Mouse (Mus musculus) testis, adult 2 months (tissue): ENCODE results near the gene Esrrg. TPM values are rescaled to one million over a fixed set of nuclear protein-coding genes. Genes with fewer than 3 reads are reported as not detected.

Source experiments
- H3K27ac ChIP-seq: fragments of 200-500 bp; 2 replicates; pipeline ENCODE4 v1.5.1; 2012; ENCODE audit warnings: low read depth, low read length; ENCODE audit not compliant: control insufficient read depth, insufficient read depth
- H3K27me3 ChIP-seq: fragments of 200-500 bp; 2 replicates; pipeline ENCODE4 v1.6.1; 2012; ENCODE audit warnings: mild to moderate bottlenecking, low read length, moderate library complexity; ENCODE audit not compliant: control insufficient read depth, insufficient read depth
- H3K36me3 ChIP-seq: fragments of 200-500 bp; 2 replicates; pipeline ENCODE4 v1.6.1; 2012; ENCODE audit warnings: mild to moderate bottlenecking, low read length; ENCODE audit not compliant: control insufficient read depth, insufficient read depth
- H3K4me1 ChIP-seq: fragments of 200-500 bp; 2 replicates; pipeline ENCODE4 v1.6.1; 2012; ENCODE audit warnings: low read length; ENCODE audit not compliant: control insufficient read depth, insufficient read depth
- H3K4me3 ChIP-seq: fragments of 200-500 bp; 2 replicates; pipeline ENCODE4 v1.5.1; 2012; ENCODE audit warnings: low read depth, mild to moderate bottlenecking, low read length, moderate library complexity, mixed read lengths; ENCODE audit not compliant: control insufficient read depth
- CTCF ChIP-seq: fragments of 200-500 bp; IDR thresholded peaks from 2 replicates; pipeline ENCODE4 v1.5.1; 2012; ENCODE audit warnings: low read depth, mild to moderate bottlenecking, inconsistent platforms, low read length, moderate library complexity; ENCODE audit not compliant: control insufficient read depth, insufficient read depth, insufficient replicate concordance
- POLR2A ChIP-seq: fragments of 200-500 bp; IDR thresholded peaks from 2 replicates; pipeline ENCODE4 v1.6.1; 2012; ENCODE audit warnings: low read depth, mild to moderate bottlenecking, inconsistent platforms, low read length, moderate library complexity; ENCODE audit not compliant: control insufficient read depth
- polyA plus RNA-seq: library from polyadenylated mRNA; depleted of rRNA; stranded (reverse); fragments of >200 nt; gene quantifications from 2 replicates; pipeline ENCODE4 v1.2.3, GENCODE M21; 2012

Esrrg gene
- polyA plus RNA-seq, 1 experiment = 0.28 TPM

DNA sequence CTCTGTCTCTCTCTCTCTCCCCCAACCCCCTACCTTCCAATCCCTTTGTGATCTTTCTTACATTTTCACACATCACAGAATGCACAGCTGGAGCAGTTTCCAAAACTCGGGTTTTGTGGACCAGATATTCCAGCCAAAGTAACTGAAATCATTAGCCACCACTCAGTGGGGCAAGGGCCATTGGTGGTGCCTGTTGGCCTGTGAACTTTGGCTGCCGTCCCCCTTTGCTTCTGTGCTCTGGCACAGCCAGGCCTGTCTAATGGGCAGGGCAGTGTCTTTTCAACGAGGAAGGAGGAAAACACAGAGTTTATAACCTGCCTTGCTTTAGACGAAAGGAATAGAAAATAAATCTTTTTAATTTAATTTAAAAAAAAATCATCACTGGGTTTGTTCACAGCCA, 531.6 kb downstream of the Esrrg start:
- Histone ChIP-seq H3K4me1 (no peaks in the 10 kb centered on the region), H3K36me3 (no peaks in the 10 kb centered on the region), H3K27me3 (no peaks in the 10 kb centered on the region), H3K4me3 (no peak overlapping the region), H3K27ac (no peak overlapping the region)
- no peak for TF ChIP-seq POLR2A
- no peak for TF ChIP-seq CTCF

DNA sequence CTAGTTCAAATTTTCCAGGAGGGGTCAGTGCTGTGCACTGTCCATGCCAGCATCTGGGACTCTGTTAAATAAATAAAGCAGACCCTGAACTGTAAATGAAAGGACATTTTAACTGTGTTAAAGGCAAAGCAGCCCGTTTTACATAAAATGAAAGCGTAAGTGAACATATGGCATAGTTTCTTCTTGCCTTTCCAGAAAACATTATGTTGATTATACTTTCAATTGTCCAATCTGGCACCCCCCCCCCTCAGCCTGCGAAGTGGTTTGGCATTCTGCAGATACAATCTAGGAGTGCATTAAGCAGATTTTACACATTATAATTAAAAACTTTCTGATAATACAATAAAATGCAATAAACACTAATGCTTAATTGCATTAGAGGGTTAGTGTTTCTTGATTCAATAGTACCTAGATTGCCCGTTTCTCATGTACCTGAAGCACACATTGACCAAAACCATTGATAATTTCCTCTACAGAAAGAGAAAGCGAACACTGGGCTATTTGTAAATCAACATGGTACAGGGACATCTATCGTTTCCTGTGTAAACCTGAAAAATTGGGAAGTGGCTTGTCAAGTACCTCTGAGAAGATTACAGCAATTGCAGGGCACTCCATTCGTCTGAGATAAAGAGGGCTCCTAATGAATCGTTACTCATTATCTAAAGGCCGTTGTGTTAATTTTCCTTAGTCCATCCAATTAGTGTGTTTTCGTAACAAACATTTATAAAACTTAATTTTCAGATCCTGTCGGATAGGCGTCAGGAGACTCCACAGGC, 539.0 kb downstream of the Esrrg start:
- no peaks in the 10 kb centered on the region for H3K36me3 ChIP-seq
- no peak overlapping the region for H3K27ac ChIP-seq
- H3K4me1 ChIP-seq = no peaks in the 10 kb centered on the region
- no peaks in the 10 kb centered on the region for H3K27me3 ChIP-seq
- H3K4me3 ChIP-seq = no peak overlapping the region
- TF ChIP-seq POLR2A (no peak), CTCF (no peak)

DNA sequence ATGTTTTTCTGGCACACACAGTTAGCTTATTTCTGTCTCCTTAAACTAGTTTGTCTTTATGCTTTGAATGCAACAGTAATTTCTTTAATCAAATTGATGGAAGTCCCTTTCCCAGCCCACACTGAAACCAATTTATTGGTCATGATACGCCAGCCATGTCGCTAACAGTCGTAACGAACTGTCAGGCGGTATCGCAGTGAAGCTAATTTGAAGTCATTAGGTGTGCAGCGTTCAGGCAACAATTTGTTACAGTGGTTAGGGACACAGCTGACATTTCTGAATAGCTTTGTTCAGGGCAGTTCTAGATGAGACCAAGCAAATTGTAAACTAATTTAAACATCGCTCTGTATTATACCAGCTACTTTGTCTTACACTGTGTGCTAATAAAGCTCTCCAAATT, 542.5 kb downstream of the Esrrg start:
- no peaks in the 10 kb centered on the region for H3K36me3 ChIP-seq
- H3K27me3 ChIP-seq = no peaks in the 10 kb centered on the region
- no peak for TF ChIP-seq CTCF
- no peak for TF ChIP-seq POLR2A
- H3K4me1 ChIP-seq = no peaks in the 10 kb centered on the region
- H3K4me3 ChIP-seq = no peak overlapping the region
- H3K27ac ChIP-seq = no peak overlapping the region

DNA sequence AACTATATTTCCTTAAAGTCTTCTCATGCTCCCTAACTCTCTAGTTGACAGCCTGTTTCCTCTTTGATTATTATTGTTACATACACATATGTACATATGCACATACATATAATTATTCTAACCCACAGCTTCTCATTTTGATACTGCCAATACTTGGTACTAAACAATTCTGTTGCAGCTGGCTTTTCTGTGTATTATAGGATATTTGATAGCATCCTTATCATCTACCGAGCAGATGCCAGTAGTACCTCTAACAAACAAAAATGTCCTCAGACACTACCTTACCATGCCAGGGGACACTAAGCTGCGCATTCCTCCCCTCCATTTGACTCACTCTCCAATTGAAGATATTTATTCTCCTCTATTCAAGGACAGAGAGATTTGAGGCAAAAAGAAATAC, 543.4 kb downstream of the Esrrg start:
- H3K27me3 ChIP-seq = no peaks in the 10 kb centered on the region
- no peak for TF ChIP-seq POLR2A
- TF ChIP-seq CTCF = no peak
- no peak overlapping the region for H3K4me3 ChIP-seq
- no peaks in the 10 kb centered on the region for H3K4me1 ChIP-seq
- no peaks in the 10 kb centered on the region for H3K36me3 ChIP-seq
- no peak overlapping the region for H3K27ac ChIP-seq

DNA sequence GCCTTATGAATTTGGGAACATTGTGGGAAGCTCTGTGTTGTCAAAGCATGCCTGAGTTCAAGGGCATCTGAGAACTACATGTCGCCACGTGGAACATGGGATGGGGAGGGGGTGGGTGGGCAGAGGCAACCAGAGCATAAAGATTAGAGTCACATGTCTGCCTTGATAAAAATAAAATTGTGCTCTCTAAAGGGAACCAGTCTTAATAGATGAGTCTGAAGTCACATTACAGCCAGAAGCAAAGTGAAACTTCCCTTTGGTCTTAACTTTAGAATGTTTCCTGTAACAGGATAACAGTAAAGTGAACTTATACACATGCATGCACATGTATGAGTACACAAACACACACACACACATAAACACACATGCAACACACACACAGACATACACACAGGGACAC, 545.1 kb downstream of the Esrrg start:
- H3K4me3 ChIP-seq = no peak overlapping the region
- TF ChIP-seq POLR2A = no peak
- TF ChIP-seq CTCF = no peak
- H3K4me1 ChIP-seq = no peaks in the 10 kb centered on the region
- no peak overlapping the region for H3K27ac ChIP-seq
- no peaks in the 10 kb centered on the region for H3K27me3 ChIP-seq
- no peaks in the 10 kb centered on the region for H3K36me3 ChIP-seq

DNA sequence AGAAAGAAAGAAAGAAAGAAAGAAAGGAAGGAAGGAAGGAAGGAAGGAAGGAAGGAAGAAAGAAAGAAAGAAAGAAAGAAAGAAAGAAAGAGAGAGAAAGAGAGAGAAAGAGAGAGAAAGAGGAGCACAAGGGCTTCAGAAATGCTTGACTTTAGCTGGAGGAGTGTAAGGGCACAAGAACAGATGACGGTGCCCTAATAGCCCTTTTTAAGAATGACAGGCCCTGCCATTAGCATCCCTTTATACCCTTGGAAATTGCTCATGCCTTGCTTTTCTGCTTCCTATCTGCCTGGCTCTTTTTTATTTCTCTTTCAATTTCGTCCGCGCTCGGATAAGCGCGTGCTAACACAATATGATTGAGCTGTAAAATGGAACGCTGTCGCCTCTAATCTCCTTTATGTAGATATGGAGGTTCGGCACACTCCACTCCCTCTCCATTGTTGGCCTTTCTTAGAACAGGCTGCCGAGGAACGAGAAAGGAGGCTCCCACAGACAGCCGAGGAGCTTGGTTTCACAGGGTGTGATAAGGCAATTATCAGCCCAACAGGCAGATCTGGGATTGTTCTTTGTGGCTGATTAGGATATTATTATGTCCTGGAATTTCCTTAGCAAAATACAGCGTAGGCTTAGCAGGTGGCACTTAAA, 546.0 kb downstream of the Esrrg start:
- TF ChIP-seq POLR2A = no peak
- no peak for TF ChIP-seq CTCF
- no peaks in the 10 kb centered on the region for H3K27me3 ChIP-seq
- no peak overlapping the region; the same call in 1 of the 2 replicates for H3K27ac ChIP-seq
- H3K4me3 ChIP-seq = no peak overlapping the region
- no peaks in the 10 kb centered on the region for H3K4me1 ChIP-seq
- H3K36me3 ChIP-seq = no peaks in the 10 kb centered on the region

DNA sequence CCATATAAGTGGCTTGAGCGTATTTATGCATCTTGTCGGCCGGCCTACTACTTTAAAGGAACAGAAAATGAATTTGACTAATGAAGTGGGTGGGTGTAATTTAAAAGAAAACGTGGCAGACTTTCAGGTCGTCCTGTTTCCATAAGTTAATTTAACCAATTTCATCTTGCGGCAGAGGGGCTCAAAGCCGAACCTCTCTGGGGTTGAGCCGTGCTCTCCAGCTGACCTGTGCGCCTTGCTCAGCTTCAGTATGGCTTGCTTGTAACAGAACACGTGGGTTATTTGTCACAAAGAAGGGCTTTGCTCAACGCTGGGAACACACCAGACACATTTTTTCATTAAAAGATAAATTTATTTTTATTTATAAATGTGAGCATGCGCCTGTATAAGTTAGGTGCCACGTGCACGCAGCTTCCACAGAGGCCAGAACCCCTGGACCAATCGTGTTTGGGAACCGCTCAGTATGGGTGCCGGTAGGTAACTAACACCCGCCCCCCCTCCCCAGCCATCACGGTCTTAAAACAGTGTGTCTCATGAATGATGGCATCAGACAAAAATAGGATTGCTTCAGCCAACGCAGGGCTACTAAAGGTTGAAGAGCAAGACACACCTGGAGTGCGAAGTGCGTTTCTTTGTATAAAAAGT, 546.7 kb downstream of the Esrrg start:
- Histone ChIP-seq H3K36me3 (no peaks in the 10 kb centered on the region), H3K4me1 (no peaks in the 10 kb centered on the region), H3K27me3 (no peaks in the 10 kb centered on the region), H3K27ac (no peak overlapping the region; the same call in 1 of the 2 replicates), H3K4me3 (no peak overlapping the region)
- TF ChIP-seq POLR2A (no peak), CTCF (no peak)

DNA sequence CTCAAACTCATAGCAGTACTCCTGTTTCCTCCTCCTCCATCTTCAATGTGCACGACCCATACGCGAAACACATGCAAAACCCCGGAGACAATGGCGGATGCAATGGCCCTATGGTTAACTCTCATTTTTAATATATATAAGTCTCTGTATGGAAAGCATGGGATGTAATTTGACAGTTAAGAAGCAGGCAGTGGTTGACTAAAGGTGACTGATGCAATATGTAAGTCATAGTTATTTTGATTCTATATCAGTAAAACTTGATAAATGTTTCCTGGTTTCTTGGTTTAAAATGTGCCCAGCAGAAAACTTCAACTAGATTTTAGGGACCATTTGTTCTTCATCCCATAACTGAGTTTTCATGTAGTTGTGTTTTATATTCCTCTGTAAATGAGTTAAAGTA, 547.9 kb downstream of the Esrrg start:
- TF ChIP-seq POLR2A (no peak), CTCF (no peak)
- no peak overlapping the region for H3K4me3 ChIP-seq
- H3K27ac ChIP-seq = no peak overlapping the region
- H3K4me1 ChIP-seq = no peaks in the 10 kb centered on the region
- no peaks in the 10 kb centered on the region for H3K36me3 ChIP-seq
- no peaks in the 10 kb centered on the region for H3K27me3 ChIP-seq
